Mouse (Mus musculus): ENCODE measurements at regions not wholly inside any gene's neighbourhood (a gene's known extent, or its start where the extent isn't known, plus 50 kb on each side); places are given as distances from the start of the nearest gene placed in this dataset.

DNA sequence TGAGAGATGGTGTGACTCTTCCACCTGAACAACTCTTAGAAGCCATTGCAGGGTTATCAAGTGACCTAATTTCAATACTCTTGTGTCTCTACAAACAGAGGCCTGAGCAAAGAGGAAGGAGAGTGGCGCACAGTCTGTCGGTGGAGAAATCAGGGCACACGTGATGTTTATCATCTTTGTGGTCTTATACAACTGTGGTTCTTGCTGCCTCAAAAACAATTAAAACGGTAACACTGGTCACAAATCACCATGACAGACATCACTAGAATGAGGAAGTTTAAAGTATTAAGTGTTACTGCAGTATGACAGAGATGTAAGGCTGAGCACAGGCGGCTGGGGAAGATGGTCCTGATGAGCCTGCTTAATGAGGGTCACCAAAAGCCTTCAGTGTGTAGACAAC lies 73.6 kb downstream of the Sdc1 start:
- DNase-seq = no peak

DNA sequence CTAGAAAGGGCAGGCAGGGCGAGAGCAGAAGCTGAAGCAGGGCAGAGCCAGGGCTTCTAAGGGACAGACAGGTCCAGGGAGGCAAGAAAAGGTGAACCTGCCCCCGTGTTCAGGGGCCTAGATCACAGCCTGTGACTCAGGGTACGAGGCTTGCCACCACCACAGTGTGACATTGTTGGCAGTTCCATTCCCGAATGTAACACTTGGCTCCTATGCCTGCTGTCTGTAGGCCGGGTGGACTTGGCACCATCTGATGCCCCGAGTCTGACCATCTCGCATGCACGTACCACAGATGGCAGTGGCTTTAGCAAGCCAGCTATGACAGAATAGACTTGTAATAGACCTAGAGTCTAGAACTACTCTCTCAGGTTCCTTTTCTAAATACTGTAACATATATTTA lies 74.3 kb downstream of the Sdc1 start:
- peak; percentile 80 to 83 for DNase-seq

DNA sequence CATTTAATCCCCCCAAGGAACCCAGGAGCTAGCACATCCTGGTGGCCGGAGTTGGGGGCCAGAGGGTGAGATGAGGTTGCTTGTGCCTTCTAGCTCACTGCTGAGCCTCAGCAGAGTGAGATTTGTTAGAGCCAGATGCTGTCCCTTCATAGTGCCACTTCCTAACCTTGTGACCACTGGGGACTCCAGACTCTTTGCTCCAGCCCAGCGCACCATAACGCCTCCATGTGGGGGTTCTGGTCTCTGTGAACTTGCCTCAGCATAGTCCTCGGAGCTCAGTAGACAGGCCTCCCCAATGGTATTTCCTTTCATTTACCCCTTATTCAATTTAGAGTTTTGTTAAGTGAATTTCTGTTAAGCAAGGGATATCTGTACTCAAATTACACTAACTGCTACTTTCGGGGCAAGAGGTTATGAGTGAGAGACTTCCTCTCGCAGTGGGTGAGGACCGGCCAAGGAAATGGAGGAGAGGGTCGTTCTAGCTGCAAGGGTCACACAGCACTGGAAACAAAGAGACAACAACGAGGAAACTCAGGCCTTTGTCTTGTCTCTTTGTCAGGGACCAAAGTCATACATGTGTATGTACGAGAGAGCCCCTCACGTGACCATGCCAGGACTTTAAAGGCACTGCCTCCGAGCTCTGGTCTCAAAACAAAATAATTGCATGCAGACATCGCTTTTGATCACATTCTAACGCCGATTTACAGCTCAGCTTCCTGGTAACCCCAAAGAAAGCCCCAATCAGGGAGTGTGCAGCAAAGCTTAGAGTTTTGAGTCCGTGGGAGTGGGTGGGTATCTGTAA lies 74.8 kb upstream of the Laptm4a start:
- DNase-seq = no peak

DNA sequence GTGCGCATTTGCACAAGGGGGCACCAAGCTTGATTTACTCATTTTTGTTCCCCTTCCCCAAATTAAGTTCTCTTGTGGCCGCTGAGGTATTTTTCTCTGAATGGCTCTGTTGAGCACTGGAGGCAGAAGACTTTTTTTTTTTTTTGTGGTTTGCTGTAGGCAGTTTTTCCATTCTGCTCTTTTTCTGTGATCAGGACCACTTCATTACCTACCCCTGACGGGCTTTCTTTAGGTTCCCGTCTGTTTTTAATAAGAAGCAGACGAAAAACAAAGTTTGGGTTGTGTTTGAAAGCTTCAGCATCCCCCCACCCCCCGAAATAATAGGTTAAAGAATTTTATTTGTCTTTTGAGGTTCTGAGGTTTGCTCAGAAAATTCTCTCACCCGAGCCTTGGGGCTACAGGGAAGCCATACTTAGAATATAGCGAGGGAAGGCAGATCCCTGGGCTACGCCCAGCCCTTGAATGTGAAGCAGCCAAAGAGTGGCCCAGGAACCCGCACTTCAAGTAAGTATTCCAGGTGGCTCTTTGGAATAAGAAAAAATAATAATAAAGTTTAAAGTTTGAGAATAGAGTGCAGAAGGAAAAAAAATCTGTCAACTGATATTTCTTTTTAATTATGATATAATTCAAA lies 74.1 kb upstream of the Laptm4a start:
- DNase-seq = no peak

DNA sequence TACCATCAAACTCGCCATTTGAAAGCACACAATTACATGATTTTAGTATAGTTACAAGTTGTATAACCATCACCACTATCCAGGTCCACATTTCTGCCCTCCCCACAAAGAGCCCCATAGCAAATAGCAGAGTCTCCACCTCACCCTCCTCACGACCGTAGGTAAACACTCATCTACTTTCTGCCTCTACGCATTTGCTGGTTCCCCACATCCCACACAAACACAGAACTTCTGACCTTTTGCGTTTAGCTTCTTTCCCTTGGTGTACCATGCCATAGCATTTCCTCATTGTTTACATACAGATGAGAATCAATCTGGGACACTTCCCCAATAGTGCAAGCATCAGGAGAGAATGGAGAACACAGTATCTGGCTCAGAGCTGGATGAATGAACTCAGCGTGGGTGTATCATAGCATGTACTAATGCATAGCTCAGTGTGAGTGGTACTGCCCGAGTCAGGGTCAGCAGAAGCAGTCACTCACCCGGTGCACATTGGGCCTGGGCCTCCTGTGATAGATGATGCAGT lies 73.5 kb upstream of the Laptm4a start:
- DNase-seq = no peak

DNA sequence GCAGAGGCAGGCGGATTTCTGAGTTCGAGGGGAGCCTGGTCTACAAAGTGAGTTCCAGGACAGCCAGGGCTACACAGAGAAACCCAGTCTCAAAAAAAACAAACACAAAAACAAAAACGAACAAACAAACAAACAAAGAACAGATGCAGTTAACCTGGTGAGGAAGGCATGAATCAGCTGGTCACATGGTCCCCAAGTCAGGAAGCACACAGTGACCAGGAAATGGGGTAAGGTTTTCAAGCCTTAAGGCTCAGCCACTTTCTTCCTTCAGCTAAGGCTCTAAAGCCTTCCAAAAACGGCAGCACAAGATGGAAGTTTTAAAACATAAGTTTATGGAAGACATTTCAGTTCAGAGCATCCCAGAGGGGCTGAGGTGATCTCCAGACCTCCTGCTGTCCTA lies 67.6 kb upstream of the Laptm4a start:
- DNase-seq = no peak

DNA sequence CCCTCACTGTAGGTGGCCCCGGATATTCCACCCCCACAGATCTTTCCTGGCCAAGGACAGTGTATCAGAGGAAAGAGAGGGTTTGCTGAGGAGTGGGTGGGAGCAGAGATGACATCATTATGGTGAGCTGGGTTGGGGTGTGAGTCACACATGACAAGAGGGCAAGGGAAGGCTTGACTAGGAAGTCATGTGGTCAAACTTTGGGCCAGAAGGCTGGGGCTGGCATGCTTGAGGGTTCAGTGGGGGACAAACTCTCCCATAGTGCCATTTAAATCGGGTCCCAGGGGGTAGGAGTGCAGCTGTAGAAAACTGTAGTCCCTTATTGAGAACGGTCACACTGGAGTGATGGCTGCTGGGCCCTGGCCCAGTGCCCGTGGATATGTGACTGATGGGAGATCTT lies 67.1 kb upstream of the Laptm4a start:
- no peak for DNase-seq

DNA sequence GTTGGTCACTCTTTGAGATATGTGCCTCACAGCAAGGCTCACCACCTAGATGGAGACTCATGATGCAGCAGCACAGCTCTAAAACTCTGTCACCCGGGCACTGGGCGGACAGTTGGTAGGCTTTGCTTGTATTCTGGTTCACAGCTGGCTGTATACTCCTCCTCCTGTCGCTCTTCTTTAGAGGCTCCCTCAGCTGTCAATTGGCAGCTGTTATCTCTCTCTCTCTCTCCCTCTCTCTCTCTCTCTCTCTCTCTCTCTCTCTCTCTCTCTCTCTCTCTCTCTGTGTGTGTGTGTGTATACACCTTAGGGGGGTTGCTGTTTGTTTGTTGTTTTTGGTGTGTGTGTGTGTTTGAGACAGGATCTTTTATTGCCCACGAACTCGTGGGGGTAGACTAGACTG lies 66.3 kb upstream of the Laptm4a start:
- DNase-seq = no peak

DNA sequence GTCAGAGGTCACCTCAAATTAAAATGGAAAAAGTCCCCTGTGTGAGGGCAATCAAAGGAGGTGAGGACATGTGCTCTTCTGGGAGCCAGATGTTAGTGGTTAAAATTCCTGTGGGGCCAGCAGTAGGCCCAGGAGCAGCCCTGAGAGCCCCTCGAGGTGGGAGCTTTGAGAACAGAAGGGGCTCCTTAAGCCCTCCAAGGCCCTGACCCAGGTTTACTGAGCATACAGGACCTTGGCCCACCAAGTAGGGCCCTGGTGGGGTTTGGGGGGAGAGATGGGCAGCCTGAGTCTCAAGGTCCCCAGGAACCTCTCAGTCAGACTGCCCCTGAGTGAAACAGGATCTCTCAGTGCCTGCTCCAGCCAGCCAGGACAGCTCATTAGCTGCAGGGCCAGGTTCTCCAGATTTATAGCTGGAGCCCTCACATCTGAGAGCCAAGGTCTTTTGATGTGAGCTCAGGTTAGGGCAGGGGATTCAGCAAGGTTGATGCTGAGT lies 65.4 kb upstream of the Laptm4a start:
- no peak for DNase-seq

DNA sequence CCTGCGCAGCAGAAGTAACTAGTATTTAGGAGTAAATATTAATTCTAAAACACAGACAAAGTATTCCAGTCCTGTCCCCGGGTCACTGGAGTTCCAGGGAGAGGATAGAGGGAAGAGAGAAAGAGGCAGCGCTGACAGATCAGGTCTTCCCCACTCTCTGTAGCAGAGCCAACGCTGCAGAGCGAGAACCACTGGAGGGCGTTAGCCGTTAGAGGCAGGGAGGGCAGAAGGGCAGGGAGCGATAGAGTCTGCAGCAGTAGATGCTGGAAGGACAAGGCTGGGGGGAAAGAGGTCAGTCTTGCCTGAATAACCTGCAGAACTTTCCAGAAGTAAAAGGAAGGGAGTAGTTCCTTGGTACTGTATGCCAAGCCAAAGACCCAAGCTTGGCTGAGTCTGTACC lies 64.2 kb upstream of the Laptm4a start:
- no peak for DNase-seq

DNA sequence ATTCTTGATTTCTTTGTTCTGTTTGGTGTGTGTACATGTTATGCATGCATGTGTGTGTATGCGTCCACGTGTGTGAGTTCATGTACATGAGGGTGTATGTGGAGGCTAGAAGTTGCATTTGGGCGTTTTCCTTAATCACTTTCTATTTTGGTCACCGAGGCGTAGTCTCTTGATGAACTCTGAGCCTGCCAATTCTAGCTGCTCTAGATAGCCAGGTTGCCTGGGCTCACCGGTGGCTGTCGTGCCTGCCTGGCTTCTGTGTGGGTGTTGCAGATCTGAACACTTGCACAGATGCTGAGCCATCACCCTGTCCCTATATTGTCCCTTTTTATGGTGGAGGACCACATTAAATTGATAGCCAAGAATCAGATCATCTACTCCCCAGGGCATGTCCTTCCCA lies 62.7 kb upstream of the Laptm4a start:
- DNase-seq = peak; percentile 45 to 47

DNA sequence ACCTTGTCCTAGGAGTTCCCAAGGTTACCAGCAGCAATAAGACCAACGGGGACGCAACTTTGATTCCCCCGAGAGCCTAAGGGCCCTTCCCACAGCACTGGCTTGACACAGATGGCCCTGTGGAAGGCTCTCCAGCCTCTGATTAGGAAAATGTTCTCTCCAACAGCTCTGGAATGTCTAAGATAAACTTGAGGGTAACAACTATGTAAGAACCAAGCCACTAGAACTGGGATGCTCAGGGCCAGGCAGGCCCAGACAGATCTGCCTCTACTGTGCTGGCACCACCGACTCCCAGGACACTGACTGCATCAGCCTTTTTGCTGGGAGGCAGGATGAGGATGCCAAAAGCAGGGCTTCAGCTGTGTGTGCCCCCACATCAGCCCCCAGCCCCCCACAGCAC lies 61.9 kb upstream of the Laptm4a start:
- DNase-seq = no peak

DNA sequence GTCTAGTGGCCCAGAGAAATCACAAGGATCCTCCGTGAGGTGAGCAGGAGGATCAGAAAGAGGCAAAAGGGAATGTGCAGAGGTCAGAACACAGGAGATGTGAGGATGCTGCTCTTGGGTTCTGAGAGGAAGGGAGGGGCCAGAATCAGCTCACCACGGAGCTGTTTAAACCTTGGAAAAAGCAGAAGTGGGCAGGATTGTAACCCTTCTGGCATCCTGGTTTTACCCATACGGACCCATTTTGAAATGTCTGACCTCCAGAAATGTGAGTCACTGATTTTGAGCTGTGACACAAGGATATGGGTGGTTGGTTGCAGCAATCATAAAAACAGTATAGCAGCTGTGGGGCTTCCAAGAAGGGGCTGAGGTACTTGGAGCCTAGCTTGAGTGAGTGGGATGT lies 56.6 kb upstream of the Laptm4a start:
- DNase-seq = no peak

DNA sequence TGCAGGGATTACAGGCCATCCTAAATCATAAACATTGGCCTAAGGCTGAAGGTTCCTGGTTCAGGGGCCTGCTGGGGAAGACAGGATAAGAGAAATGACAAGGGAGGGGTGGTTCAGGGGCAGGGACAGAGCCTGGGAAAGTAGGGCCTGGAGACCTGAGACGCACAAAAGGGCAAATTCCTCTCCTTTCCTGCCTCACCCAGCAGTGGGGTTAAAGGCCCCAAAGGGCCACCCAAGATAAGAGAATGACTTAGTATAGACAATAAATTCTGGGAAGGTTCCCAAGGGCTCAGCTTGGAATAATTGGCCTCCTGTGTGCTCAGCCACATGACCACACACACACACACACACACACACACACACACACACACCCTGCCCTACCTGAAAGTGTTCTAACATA lies 56.2 kb upstream of the Laptm4a start:
- no peak for DNase-seq

DNA sequence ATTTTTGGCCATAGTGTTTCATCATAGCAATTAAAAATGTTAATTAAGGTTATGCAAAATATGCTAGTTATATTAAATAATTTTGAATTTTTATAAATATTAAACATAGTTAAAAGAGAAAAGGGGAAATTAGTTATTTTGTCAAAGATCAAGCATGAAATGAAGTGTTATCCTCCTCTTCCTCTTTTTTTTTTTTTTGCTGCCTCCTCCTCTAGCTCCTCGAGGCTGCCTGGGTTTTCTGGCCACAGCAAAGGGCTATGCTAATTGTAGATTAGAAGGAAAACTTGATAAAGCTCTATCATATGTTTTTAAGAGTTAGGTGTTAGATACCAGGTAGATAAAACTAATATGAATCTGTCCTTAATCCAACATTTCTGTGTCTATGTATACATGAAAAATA lies 54.4 kb upstream of the Laptm4a start:
- no peak for DNase-seq

DNA sequence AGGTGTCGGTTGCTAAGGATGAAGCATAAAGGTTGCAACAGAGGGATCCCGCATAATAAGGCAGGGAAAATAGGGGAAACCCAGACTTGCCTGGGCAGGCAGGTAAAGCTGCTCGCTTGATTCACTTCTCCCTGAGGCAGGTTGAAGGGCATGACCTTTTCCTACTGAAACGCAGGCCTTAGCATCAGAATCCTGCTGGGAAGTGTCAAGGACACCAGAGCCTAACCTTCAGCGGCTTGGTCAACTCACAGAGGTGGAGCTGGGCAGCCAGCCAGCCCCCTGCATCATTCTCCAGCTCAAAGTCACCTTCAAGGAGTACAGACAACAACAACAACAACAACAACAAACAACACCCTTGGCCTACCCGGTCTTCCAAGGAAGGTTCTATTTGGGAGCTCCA lies 52.8 kb upstream of the Laptm4a start:
- DNase-seq = no peak

DNA sequence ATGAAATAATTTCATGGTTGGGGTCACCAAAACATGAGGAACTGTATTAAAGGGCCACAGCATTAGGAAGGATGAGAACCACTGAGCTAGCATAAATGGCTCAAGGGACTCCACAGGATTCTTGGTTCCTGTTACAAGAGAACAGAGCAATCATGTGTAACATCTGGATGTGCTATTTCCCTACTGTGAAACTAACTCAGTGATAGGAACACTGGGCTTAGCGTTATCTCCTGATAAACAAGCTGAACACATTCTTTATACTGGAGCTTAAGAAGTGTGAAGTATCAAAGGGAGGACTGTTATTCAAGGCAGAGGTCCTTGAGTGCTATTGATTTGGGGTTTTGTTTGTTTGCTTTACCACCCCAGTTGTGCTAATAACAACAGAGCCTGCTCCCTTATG lies 52.3 kb upstream of the Laptm4a start:
- DNase-seq = no peak

All from cerebellum, postnatal 36 days (tissue).